Mouse (Mus musculus) testis, adult 2 months (tissue): Measurements from ENCODE around the gene Syna.

Source experiments
- CTCF ChIP-seq: fragments of 200-500 bp; IDR thresholded peaks from 2 replicates; pipeline ENCODE4 v1.5.1; 2012; ENCODE audit warnings: low read depth, mild to moderate bottlenecking, inconsistent platforms, low read length, moderate library complexity; ENCODE audit not compliant: control insufficient read depth, insufficient read depth, insufficient replicate concordance
- POLR2A ChIP-seq: fragments of 200-500 bp; IDR thresholded peaks from 2 replicates; pipeline ENCODE4 v1.6.1; 2012; ENCODE audit warnings: low read depth, mild to moderate bottlenecking, inconsistent platforms, low read length, moderate library complexity; ENCODE audit not compliant: control insufficient read depth

DNA sequence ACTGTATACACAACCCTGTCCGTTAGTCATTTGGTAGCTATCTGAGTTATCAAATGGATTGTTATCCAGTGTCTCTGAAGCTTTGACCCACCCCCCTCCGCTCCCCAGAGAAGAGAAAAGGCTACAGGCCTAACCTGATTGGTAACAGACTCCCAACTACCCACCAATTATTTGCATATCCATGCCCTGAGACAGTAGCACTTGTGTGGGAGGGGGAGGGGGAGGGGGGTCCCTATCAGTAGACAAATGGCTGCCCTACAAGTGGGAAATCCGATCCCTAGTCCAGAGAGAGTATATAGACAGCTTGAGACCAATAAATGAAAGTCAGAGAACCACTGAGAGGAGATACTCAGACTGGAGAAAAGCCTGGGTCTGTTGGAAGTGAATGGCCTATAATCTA lies 8.1 kb upstream of the Syna start:
- TF ChIP-seq CTCF, result no peak
- TF ChIP-seq POLR2A, result no peak
